Mouse (Mus musculus) cerebellum, adult 2 months (tissue): Measurements from ENCODE around the gene Lexm. TPM values are rescaled to one million over a fixed set of nuclear protein-coding genes. Genes with fewer than 3 reads are reported as not detected.
A peak's percentile ranks its signal among the peaks of the same experiment; 100 is the strongest.

Experiments used
- DNase-seq, 2 experiments: peaks; one replicate each; pipeline ENCODE4 v3.0.0; 2021
- H3K27ac ChIP-seq: fragments of 200-500 bp; 2 replicates; pipeline ENCODE4 v1.5.1; 2012; ENCODE audit warnings: low read length, control low read depth, inconsistent platforms; ENCODE audit not compliant: insufficient read depth
- H3K27me3 ChIP-seq: fragments of 200-500 bp; 2 replicates; pipeline ENCODE4 v1.6.1; 2012; ENCODE audit warnings: inconsistent platforms, mild to moderate bottlenecking, low read length, moderate library complexity; ENCODE audit not compliant: control insufficient read depth, insufficient read depth
- H3K4me1 ChIP-seq: fragments of 200-500 bp; 2 replicates; pipeline ENCODE4 v1.6.1; 2011; ENCODE audit warnings: low read length; ENCODE audit not compliant: control insufficient read depth, insufficient read depth
- H3K4me3 ChIP-seq: fragments of 200-500 bp; replicated peaks from 2 replicates; pipeline ENCODE3; 2011; ENCODE audit warnings: mild to moderate bottlenecking, low read depth, low read length, control low read depth; ENCODE audit not compliant: insufficient read depth
- CTCF ChIP-seq: fragments of 200-500 bp; IDR thresholded peaks from 2 replicates; pipeline ENCODE4 v1.5.1; 2011; ENCODE audit warnings: low read depth, mild to moderate bottlenecking, control low read depth, low read length, moderate library complexity, borderline replicate concordance; ENCODE audit not compliant: insufficient read depth
- POLR2A ChIP-seq: fragments of 200-500 bp; IDR thresholded peaks from 2 replicates; pipeline ENCODE4 v1.6.1; 2011; ENCODE audit warnings: low read length, control low read depth, borderline replicate concordance; ENCODE audit not compliant: insufficient read depth
- WGBS: fragments of 180-500 bp; shearing (Covaris S2); methylation state at CpG from one replicate; pipeline ENCODE4 v1.1.7; 2018; 5-methylcytosine and 5-hydroxymethylcytosine counted together
- polyA plus RNA-seq: library from polyadenylated mRNA; depleted of rRNA; stranded (reverse); fragments of >200 nt; gene quantifications from 2 replicates; pipeline ENCODE4 v1.2.3, GENCODE M21; 2012

Lexm gene
- polyA plus RNA-seq, 1 experiment, result 0.15 TPM

- no peak for DNase-seq
- H3K27me3 ChIP-seq, result no peaks in the 10 kb centered on the region
- TF ChIP-seq CTCF, result no peak
- TF ChIP-seq POLR2A, result no peak
- H3K4me3 ChIP-seq, result no peak overlapping the region
- H3K27ac ChIP-seq, result no peak overlapping the region
- peaks cover 2% of the 10 kb centered on the region; the same call in 1 of the 2 replicates for H3K4me1 ChIP-seq
- WGBS, result 96% methylated on average over 1 of the region's 1 CpGs
Measured at GRCm38 (mm10) chr4:106607905-106608304, 9.1 kb downstream of the Lexm start.

GRCm38 (mm10) chr4:106606639-106607554, 10.1 kb downstream of the Lexm start:
- 31% methylated on average over 18 of the region's 18 CpGs for WGBS
- Histone ChIP-seq H3K27ac (no peak overlapping the region), H3K4me3 (peak overlapping the region; percentile 39), H3K4me1 (peaks cover 2% of the 10 kb centered on the region; the same call in 1 of the 2 replicates), H3K27me3 (no peaks in the 10 kb centered on the region)
- DNase-seq, result peak in 1 of 2 experiments; percentile 31
- TF ChIP-seq POLR2A (no peak), CTCF (no peak)

- TF ChIP-seq CTCF (no peak), POLR2A (no peak)
- 87% methylated on average over 4 of the region's 4 CpGs for WGBS
- DNase-seq, result no peak
- H3K27ac ChIP-seq, result no peak overlapping the region
- H3K4me3 ChIP-seq, result no peak overlapping the region
- no peaks in the 10 kb centered on the region for H3K4me1 ChIP-seq
- H3K27me3 ChIP-seq, result no peaks in the 10 kb centered on the region
Measured at GRCm38 (mm10) chr4:106600770-106601169, 16.3 kb downstream of the Lexm start.

- TF ChIP-seq POLR2A (no peak), CTCF (no peak)
- 54% methylated on average over 1 of the region's 1 CpGs for WGBS
- no peak for DNase-seq
- Histone ChIP-seq H3K27me3 (no peaks in the 10 kb centered on the region), H3K4me1 (no peaks in the 10 kb centered on the region), H3K4me3 (no peak overlapping the region), H3K27ac (no peak overlapping the region)
Measured at GRCm38 (mm10) chr4:106599415-106599814, 17.6 kb downstream of the Lexm start.

- Histone ChIP-seq H3K4me1 (no peaks in the 10 kb centered on the region), H3K27me3 (no peaks in the 10 kb centered on the region), H3K4me3 (no peak overlapping the region), H3K27ac (no peak overlapping the region)
- TF ChIP-seq POLR2A (no peak), CTCF (no peak)
- DNase-seq, result no peak
- WGBS, result 85% methylated on average over 4 of the region's 4 CpGs
Measured at GRCm38 (mm10) chr4:106597741-106598140, 19.3 kb downstream of the Lexm start.

- Histone ChIP-seq H3K27me3 (no peaks in the 10 kb centered on the region), H3K4me1 (no peaks in the 10 kb centered on the region), H3K4me3 (no peak overlapping the region), H3K27ac (no peak overlapping the region)
- 58% methylated on average over 9 of the region's 9 CpGs for WGBS
- TF ChIP-seq CTCF (no peak), POLR2A (no peak)
- DNase-seq, result no peak
Measured at GRCm38 (mm10) chr4:106597055-106597454, 20.0 kb downstream of the Lexm start.

GRCm38 (mm10) chr4:106596200-106596599, 20.8 kb downstream of the Lexm start:
- H3K4me1 ChIP-seq, result no peaks in the 10 kb centered on the region
- H3K27me3 ChIP-seq, result no peaks in the 10 kb centered on the region
- DNase-seq, result no peak
- no peak overlapping the region for H3K4me3 ChIP-seq
- WGBS, result 67% methylated on average over 3 of the region's 3 CpGs
- no peak overlapping the region for H3K27ac ChIP-seq
- TF ChIP-seq POLR2A, result no peak
- no peak for TF ChIP-seq CTCF

- TF ChIP-seq CTCF, result 0 out of 2 replicates have a peak, but pooled peaks have one; percentile 16
- TF ChIP-seq POLR2A, result no peak
- H3K27ac ChIP-seq, result no peak overlapping the region
- H3K27me3 ChIP-seq, result no peaks in the 10 kb centered on the region
- H3K4me3 ChIP-seq, result no peak overlapping the region
- no peak for DNase-seq
- H3K4me1 ChIP-seq, result no peaks in the 10 kb centered on the region
- WGBS, result 60% methylated on average over 7 of the region's 7 CpGs
Measured at GRCm38 (mm10) chr4:106593636-106594035, 23.4 kb downstream of the Lexm start.
